Mouse (Mus musculus) ES-E14 (cell line): ENCODE data around the gene Dhh. TPM values are rescaled to one million over a fixed set of nuclear protein-coding genes. Genes with fewer than 3 reads are reported as not detected.
"Not testable (repeated sequence)": the region's sequence is repeated elsewhere in the genome, so short reads cannot be mapped to it uniquely, and the experiment has no call there.

ENCODE experiments used
- DNase-seq: peaks from one replicate; pipeline ENCODE4 v3.0.0-alpha.2; 2013; ENCODE audit warnings: low read depth, low spot score
- H3K27ac ChIP-seq: 2 replicates; pipeline ENCODE4 v1.5.1; 2012; ENCODE audit warnings: low read depth, mild to moderate bottlenecking, low read length, moderate library complexity, mixed read lengths; ENCODE audit not compliant: poor library complexity, insufficient read depth, severe bottlenecking
- H3K36me3 ChIP-seq: 2 replicates; pipeline ENCODE4 v1.6.1; 2012; ENCODE audit warnings: mild to moderate bottlenecking, low read length, moderate library complexity, mixed read lengths; ENCODE audit not compliant: control insufficient read depth, poor library complexity, insufficient read depth, severe bottlenecking
- H3K4me1 ChIP-seq, 2 experiments: fragments of 150-350 bp in 1 of 2; sonication (generic) in 1 of 2; 2 replicates each; pipeline ENCODE4 v1.6.1; 2012; ENCODE audit warnings: low read length in 2 of 2, mild to moderate bottlenecking in 1 of 2, mixed read lengths in 1 of 2; ENCODE audit not compliant: control insufficient read depth in 2 of 2, insufficient read depth in 2 of 2, poor library complexity in 1 of 2
- H3K4me3 ChIP-seq, 2 experiments: fragments of 150-350 bp in 1 of 2; sonication (generic) in 1 of 2; 2 replicates each; pipeline ENCODE4 v1.5.1; 2012; ENCODE audit warnings: low read length in 2 of 2, low read depth in 1 of 2, mild to moderate bottlenecking in 1 of 2, mixed read lengths in 1 of 2; ENCODE audit not compliant: insufficient read depth in 1 of 2, poor library complexity in 1 of 2, severe bottlenecking in 1 of 2
- H3K9ac ChIP-seq: 2 replicates; pipeline ENCODE4 v1.6.1; 2012; ENCODE audit warnings: low read depth, mild to moderate bottlenecking, low read length, mixed read lengths; ENCODE audit not compliant: poor library complexity, insufficient read depth, severe bottlenecking
- H3K9me3 ChIP-seq: fragments of 150-350 bp; sonication (generic); 2 replicates; pipeline ENCODE4 v1.6.1; 2012; ENCODE audit warnings: low read depth, mild to moderate bottlenecking, low read length; ENCODE audit not compliant: control insufficient read depth, insufficient read depth
- CHD2 ChIP-seq: IDR thresholded peaks from 2 replicates; pipeline ENCODE4 v1.6.1; 2014; ENCODE audit warnings: mild to moderate bottlenecking, low read depth, low read length, inconsistent platforms
- HCFC1 ChIP-seq: IDR thresholded peaks from 2 replicates; pipeline ENCODE4 v1.6.1; 2012; ENCODE audit warnings: low read length, inconsistent platforms, borderline replicate concordance; ENCODE audit not compliant: insufficient read depth
- MAFK ChIP-seq: IDR thresholded peaks from 2 replicates; pipeline ENCODE4 v1.6.1; 2014; ENCODE audit warnings: mild to moderate bottlenecking, low read depth, low read length, inconsistent platforms; ENCODE audit not compliant: insufficient read depth
- ZC3H11A ChIP-seq: IDR thresholded peaks from 2 replicates; pipeline ENCODE4 v1.6.1; 2012; ENCODE audit warnings: low read depth, mild to moderate bottlenecking, inconsistent platforms, low read length, borderline replicate concordance
- ZNF384 ChIP-seq: IDR thresholded peaks from 2 replicates; pipeline ENCODE4 v1.6.1; 2012; ENCODE audit warnings: low read depth, low read length, inconsistent platforms
- in situ Hi-C, 2 experiments: fragments of 600-800 bp; cut with MboI; formaldehyde crosslinking; loops; one replicate each; pipeline ENCODE4 v1.15.1; 2025; ENCODE audit warnings: low sequenced_read_pairs in 2 of 2, inconsistent platforms in 1 of 2; ENCODE audit not compliant: unreplicated experiment in 2 of 2
- total RNA-seq: library from RNA; depleted of rRNA; stranded (reverse); fragments of 300-350 nt; gene quantifications from 2 replicates; pipeline ENCODE4 v1.2.3, GENCODE M21; 2012

Dhh gene
- total RNA-seq, 1 experiment, result 1.2 TPM

DNA sequence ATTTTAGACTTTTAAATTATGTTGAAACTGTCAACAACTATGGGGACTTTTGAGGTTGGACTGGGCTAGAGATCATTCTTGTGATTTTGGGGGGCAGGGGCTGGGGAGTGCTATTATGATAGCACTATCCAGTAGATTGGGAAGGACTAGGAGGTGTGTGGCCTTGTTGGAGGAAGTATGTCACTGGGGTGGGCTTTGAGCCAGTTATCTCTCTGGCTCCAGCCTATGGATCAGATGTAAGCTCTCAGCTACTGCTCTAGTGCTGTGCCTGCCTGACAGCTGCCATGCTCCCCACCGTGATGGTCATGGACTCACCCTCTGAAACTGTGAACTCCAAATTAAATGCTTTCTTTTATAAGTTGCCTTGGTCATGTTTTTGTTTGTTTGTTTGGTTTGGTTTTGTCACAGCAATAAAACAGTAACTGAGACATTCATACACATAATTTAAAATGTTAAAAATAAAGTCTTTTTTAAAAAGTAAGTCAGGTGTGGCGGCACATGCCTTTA is 24.7 kb upstream of the Dhh start:
- in situ Hi-C loops, result no loop called here
- Histone ChIP-seq H3K9me3 (no peaks in the 10 kb centered on the region), H3K4me3 (no peak overlapping the region), H3K4me1 (0 out of 4 replicates have a peak, but pooled peaks cover 0 to 2% of the 10 kb centered on the region in 2 experiments), H3K9ac (no peak overlapping the region), H3K27ac (no peak overlapping the region), H3K36me3 (no peaks in the 10 kb centered on the region)
- TF ChIP-seq CHD2, result no peak
- no peak for TF ChIP-seq ZC3H11A
- no peak for TF ChIP-seq ZNF384
- no peak for TF ChIP-seq HCFC1
- no peak for TF ChIP-seq MAFK
- DNase-seq, result no peak

DNA sequence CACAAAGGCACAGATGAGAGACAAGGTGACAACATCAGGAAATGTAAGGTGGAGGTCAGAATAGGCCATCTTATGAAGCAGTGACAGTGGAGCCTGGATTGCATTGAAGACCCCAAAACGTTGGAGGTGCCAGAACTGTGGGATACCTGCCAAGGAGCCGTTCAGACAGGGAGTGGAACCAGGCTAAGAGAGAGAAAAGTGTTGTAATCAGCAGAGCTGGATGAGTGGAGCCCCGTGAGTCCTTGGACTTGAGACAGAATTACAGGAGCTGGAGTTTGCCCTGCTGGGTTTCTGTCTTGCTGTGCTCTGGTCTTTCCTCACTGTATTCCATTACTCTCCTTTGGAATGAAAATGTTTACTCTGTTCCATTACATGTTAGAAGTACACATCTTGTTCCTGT is 24.2 kb upstream of the Dhh start:
- no peaks in the 10 kb centered on the region for H3K36me3 ChIP-seq
- in situ Hi-C loops, result no loop called here

DNA sequence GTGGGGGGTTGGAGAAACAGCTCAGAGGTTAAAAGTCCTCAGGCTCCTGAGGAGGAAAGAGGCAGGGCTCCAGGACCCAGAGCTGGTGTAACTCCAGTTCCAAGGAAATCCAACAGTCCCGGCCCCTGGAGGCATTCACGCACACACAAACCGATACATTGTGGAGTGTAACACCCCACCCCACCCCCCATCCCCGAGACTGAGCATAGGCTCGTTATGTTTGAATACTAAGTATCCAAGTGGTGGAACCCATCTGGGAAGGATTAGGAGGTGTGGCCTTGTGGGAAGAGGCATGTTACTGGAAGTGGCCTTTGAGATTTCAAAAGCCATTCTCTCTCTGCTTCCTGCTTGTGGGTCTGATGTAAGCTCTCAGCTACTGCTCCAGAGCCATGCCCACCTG is 23.2 kb upstream of the Dhh start:
- Histone ChIP-seq H3K27ac (no peak overlapping the region), H3K4me1 (0 out of 4 replicates have a peak, but pooled peaks cover 2 to 3% of the 10 kb centered on the region in 2 experiments), H3K36me3 (no peaks in the 10 kb centered on the region), H3K9me3 (no peaks in the 10 kb centered on the region), H3K4me3 (no peak overlapping the region), H3K9ac (no peak overlapping the region)
- DNase-seq, result no peak
- in situ Hi-C loops, result no loop called here
- TF ChIP-seq ZC3H11A, result no peak
- TF ChIP-seq ZNF384, result no peak

More for the DNA sequence above, 24.2 kb upstream of the Dhh start:
- Histone ChIP-seq H3K27ac (no peak overlapping the region), H3K9ac (no peak overlapping the region), H3K4me3 (no peak overlapping the region), H3K4me1 (0 out of 4 replicates have a peak, but pooled peaks cover 0 to 2% of the 10 kb centered on the region in 2 experiments), H3K9me3 (no peaks in the 10 kb centered on the region)
- DNase-seq, result no peak
- TF ChIP-seq ZNF384, result no peak
- no peak for TF ChIP-seq MAFK
- no peak for TF ChIP-seq CHD2
- TF ChIP-seq HCFC1, result no peak
- no peak for TF ChIP-seq ZC3H11A

DNA sequence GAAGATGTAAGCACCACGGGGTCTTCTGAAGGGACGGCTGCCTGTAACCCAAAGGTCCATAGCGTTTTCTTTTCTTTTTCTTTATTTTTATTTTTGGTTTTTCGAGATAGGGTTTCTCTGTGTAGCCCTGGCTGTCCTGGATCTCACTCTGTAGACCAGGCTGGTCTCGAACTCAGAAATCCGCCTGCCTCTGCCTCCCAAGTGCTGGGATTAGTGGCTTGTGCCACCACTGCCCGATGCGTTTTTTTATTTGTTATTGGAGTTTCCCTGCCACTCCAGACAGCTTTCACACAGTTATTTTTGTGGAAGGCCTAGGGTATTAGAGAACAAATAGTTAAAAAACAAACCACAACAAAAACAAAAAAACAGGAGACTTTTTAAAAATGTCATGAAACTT is 20.2 kb upstream of the Dhh start:
- in situ Hi-C loops, H3K27ac ChIP-seq, DNase-seq, H3K36me3 ChIP-seq, H3K9me3 ChIP-seq: not testable (repeated sequence)
- peak overlapping the region; percentile 66 for H3K9ac ChIP-seq
- peak overlapping the region; percentile 48 to 95 for H3K4me3 ChIP-seq
- peaks cover 3 to 13% of the 10 kb centered on the region in 2 experiments; a peak in 1 of 4 replicates for H3K4me1 ChIP-seq
